Mouse (Mus musculus) thymus, adult 2 months (tissue): ENCODE data around the gene Cdadc1. TPM values are rescaled to one million over a fixed set of nuclear protein-coding genes. Genes with fewer than 3 reads are reported as not detected.

ENCODE experiments used
- DNase-seq: peaks from one replicate; pipeline ENCODE4 v3.0.0; 2021
- H3K27ac ChIP-seq: fragments of 200-500 bp; 2 replicates; pipeline ENCODE4 v1.5.1; 2012; ENCODE audit warnings: low read length, control low read depth; ENCODE audit not compliant: control insufficient read depth, insufficient read depth
- H3K27me3 ChIP-seq: fragments of 200-500 bp; 2 replicates; pipeline ENCODE4 v1.6.1; 2012; ENCODE audit warnings: mild to moderate bottlenecking, low read length, moderate library complexity, mixed read lengths; ENCODE audit not compliant: control insufficient read depth, insufficient read depth
- H3K36me3 ChIP-seq: fragments of 200-500 bp; 2 replicates; pipeline ENCODE4 v1.6.1; 2012; ENCODE audit warnings: mild to moderate bottlenecking, low read length, moderate library complexity; ENCODE audit not compliant: control insufficient read depth, insufficient read depth
- H3K4me1 ChIP-seq: fragments of 200-500 bp; replicated peaks from 2 replicates; pipeline ENCODE4 v1.6.1; 2012; ENCODE audit warnings: low read length; ENCODE audit not compliant: control insufficient read depth, insufficient read depth
- H3K4me3 ChIP-seq: fragments of 200-500 bp; 2 replicates; pipeline ENCODE4 v1.5.1; 2012; ENCODE audit warnings: mild to moderate bottlenecking, low read length, control low read depth, moderate library complexity; ENCODE audit not compliant: control insufficient read depth, insufficient read depth
- CTCF ChIP-seq: fragments of 200-500 bp; IDR thresholded peaks from 2 replicates; pipeline ENCODE4 v1.5.1; 2012; ENCODE audit warnings: mild to moderate bottlenecking, control low read depth, low read length, moderate library complexity, borderline replicate concordance; ENCODE audit not compliant: control insufficient read depth, poor library complexity, insufficient read depth; ENCODE audit errors: extremely low read depth
- POLR2A ChIP-seq: fragments of 200-500 bp; IDR thresholded peaks from 2 replicates; pipeline ENCODE4 v1.6.1; 2012; ENCODE audit warnings: mild to moderate bottlenecking, low read length, control low read depth, moderate library complexity; ENCODE audit not compliant: control insufficient read depth, poor library complexity, insufficient read depth; ENCODE audit errors: extremely low read depth
- WGBS: fragments of 180-500 bp; shearing (Covaris S2); methylation state at CpG from one replicate; pipeline ENCODE4 v1.1.7; 2018; 5-methylcytosine and 5-hydroxymethylcytosine counted together
- polyA plus RNA-seq: library from polyadenylated mRNA; depleted of rRNA; stranded (reverse); fragments of >200 nt; gene quantifications from 2 replicates; pipeline ENCODE4 v1.2.3, GENCODE M21; 2012; rRNA removed

Gene Cdadc1
- polyA plus RNA-seq: 6.2 and 6.4 TPM in 2 replicates

DNA sequence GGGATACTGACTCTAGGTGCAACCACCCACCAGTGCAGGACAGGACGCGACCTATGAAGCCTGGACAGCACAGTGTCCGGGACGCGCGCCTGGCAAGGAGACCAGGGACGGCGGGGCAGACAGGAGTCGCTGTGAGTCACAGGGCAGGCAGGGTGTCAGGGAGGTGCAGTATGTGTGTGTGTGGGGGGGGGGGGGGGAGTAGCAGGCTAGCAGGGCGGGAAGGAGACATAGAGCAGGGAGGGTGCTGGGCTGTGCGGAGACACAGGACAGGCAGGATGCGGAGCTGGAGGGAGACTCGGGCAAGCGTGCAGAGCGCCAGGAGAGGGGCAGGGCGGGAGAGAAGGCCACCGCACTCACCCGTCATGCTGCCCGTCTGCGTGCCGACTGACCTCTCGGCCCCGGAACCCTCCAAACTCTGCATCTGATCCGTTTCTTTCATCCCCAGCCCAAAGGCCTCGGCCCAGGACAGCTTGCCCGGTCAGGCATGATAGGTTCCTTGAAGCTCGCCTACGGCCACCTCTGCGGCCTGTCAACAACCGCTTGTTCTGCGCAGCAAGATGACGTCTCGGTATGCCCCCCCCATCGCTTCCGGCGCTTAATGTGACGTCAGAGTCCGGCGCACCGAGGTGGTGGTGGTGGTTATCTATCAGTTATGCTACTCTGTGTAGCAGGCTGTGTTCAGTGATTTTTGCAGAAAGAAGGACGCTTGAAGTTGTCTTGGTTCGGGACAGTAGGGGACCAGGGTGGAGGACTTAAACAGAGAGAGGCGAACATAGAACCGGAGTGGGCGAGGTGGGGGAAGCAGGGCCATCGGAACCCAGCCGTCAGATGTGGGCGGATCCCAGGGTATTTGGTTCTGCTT, at the start of gene Cdadc1:
TSS of gene Cdadc1 (minus strand) at position 562 of the 862 bp plus-strand sequence.
- WGBS: under 1% methylated on average over 47 of the region's 48 CpGs
- Histone ChIP-seq H3K4me1 (peaks cover 6% of the 10 kb centered on the region), H3K27me3 (no peaks in the 10 kb centered on the region), H3K36me3 (no peaks in the 10 kb centered on the region), H3K4me3 (peak within 1 kb of the TSS; percentile 98), H3K27ac (0 out of 2 replicates have a peak within 1 kb of the TSS, but pooled peaks have one; percentile 1)
- TF ChIP-seq POLR2A: peak; percentile 64; the same call in 1 of the 2 replicates
- TF ChIP-seq CTCF: no peak
- peak; percentile 96 for DNase-seq

DNA sequence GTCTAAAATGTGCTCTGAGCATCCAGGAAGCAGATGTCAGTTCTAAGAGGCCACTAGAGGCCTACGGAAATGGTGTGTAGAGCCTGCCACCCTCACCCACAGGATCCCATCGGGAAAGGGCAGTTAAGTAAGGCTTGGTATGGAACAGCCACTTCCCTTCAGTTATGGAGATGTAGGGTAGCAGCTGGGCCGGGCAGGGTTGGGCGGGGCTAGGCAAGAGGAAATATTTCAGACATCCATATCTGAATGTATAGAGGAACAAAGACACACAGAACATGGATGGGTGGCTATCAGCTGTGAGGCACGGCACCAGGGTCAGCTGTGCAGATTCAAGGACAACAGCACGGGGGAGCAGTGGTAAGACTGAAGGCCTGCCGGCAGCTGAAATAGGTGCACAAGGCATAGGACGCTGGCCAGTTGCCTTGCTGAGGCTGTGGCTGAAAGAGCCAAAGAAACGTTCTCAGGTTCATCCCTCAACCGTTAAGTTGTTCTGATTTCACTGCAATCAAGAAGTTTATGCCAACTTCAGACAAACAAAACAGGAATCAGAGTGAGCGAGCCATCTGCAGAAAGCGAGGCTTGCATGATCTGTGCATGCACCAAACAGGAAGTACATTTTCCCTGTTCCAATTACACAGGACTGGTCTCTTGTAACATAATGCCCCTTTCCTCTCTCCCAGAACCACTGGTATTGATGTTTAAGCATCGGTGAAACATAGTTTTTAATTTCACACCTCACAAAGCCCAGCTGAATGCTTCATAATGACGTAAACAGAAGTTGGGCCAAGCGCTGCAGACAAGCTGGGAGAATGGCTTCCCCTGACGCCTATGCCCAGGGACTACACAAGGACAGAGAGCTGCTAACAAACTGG, 49.3 kb upstream of the Cdadc1 start:
- no peak for DNase-seq
- Histone ChIP-seq H3K36me3 (no peaks in the 10 kb centered on the region), H3K27me3 (no peaks in the 10 kb centered on the region), H3K27ac (no peak overlapping the region), H3K4me1 (peaks cover 24% of the 10 kb centered on the region), H3K4me3 (no peak overlapping the region)
- 72% methylated on average over 16 of the region's 16 CpGs for WGBS
- no peak for TF ChIP-seq CTCF
- TF ChIP-seq POLR2A: no peak

DNA sequence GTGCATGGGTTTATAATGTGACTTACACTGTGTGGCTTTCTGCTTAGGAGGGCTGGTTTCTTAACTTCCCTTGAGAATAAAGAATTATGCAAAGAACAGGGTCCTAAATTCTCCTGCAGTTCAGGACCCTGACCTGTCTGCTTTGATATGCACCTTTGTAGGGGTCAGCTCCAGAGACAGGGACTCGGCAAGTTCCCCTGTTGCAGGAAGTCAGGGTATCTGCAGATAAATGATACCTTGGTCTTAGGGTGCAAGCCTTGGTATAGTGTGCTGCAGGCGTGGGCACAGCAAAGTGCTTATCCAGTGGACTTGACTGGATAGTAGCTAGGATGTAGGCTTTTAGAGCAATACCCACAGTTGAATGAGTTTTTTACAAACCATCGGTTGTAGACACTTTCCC, 47.1 kb upstream of the Cdadc1 start:
- H3K36me3 ChIP-seq: no peaks in the 10 kb centered on the region
- WGBS: 61% methylated on average over 3 of the region's 3 CpGs
- TF ChIP-seq POLR2A: no peak
- no peak for TF ChIP-seq CTCF
- no peak overlapping the region for H3K27ac ChIP-seq
- no peak for DNase-seq
- no peak overlapping the region for H3K4me3 ChIP-seq
- peaks cover 24% of the 10 kb centered on the region for H3K4me1 ChIP-seq
- no peaks in the 10 kb centered on the region for H3K27me3 ChIP-seq

DNA sequence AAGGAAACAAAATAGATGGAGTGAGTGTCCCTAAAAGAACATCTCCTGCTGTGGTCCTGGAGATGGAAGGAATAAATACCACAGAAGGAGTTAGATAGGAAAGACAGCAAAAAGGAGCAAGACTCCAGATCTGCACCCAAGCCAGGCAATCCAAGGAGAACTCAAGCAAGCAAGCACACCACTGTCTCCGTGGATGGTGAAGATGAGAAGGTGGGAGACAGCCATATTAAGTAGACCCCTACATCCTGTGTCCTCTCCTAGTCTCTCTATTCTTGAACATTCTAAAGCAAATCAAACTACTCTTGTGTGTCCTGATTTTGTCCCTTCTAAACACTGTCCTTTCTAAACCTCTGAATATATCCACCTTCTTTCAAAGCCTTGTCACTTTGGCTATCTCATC, 46.4 kb upstream of the Cdadc1 start:
- H3K27ac ChIP-seq: no peak overlapping the region
- no peaks in the 10 kb centered on the region for H3K36me3 ChIP-seq
- WGBS: 88% methylated on average over 1 of the region's 1 CpGs
- no peak overlapping the region for H3K4me3 ChIP-seq
- DNase-seq: no peak
- peaks cover 24% of the 10 kb centered on the region for H3K4me1 ChIP-seq
- TF ChIP-seq POLR2A: no peak
- no peak for TF ChIP-seq CTCF
- no peaks in the 10 kb centered on the region for H3K27me3 ChIP-seq

DNA sequence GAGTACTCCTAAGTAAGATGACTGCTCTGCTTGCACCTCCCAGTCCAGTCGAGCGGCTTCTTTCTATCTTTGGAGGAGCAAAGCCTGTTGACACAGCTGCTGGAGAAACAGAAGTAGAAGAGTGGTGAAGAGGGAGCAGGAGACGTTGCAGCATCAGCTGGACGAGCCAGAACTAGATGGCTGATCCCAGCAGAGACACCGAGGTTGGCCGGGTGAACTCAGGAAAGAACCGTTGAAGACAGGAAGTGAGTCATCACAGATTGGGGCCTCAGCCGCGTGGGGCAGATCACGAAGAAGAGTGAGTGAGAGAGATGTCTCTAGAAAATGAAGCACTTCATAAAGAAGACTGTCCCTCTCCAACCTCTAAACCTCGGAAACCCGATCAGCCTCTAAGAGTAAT, 45.8 kb upstream of the Cdadc1 start:
- WGBS: 8% methylated on average over 12 of the region's 12 CpGs
- Histone ChIP-seq H3K4me3 (no peak overlapping the region), H3K4me1 (peaks cover 24% of the 10 kb centered on the region), H3K36me3 (no peaks in the 10 kb centered on the region), H3K27ac (no peak overlapping the region), H3K27me3 (no peaks in the 10 kb centered on the region)
- no peak for TF ChIP-seq CTCF
- no peak for TF ChIP-seq POLR2A
- DNase-seq: peak; percentile 39

DNA sequence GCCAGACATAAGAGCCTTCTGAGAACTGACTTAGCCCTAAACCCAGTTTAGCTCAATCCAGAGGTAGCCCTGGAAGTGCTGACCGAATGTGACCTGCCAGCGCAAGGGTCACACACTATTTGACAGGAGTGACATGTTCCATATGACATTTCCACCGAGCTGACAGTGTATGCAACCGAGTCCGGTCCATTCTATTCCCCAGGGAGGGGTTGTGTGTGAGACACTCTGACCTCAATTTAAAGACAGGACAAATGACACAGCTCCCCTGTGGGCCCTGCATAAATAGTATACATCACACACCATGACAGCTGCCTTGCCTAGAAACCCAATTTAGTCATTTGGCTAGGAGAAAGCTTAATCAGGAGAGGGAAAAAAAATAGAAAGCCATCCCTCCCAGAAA, 44.1 kb upstream of the Cdadc1 start:
- H3K27me3 ChIP-seq: no peaks in the 10 kb centered on the region

More for the DNA sequence above, 44.1 kb upstream of the Cdadc1 start:
- no peak overlapping the region for H3K4me3 ChIP-seq
- H3K27ac ChIP-seq: no peak overlapping the region
- H3K4me1 ChIP-seq: peaks cover 21% of the 10 kb centered on the region
- WGBS: 95% methylated on average over 5 of the region's 5 CpGs
- H3K36me3 ChIP-seq: no peaks in the 10 kb centered on the region
- no peak for TF ChIP-seq POLR2A
- TF ChIP-seq CTCF: no peak
- DNase-seq: no peak
